ENCODE assay signal across 9 mouse cellular contexts in the genomic region with DNA sequence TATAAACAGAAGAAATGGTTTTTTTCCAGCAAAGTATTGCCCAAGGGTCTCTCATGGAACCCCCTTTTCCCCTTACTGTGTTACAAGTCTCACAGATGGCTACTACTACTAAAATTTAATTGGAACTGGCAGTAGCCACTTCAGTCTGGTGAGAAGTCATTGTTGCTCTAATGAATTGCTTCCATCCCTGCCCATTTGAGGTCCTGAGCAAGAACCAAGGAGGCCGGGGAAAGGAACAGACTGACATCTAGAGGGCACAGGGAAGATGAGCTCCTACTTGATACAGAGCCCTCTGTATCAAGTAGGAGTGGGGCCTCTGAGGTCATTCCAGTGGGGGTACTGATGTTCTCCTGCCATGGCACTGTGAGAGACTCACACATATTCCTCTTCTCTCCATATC. TPM values are rescaled to one million over a fixed set of nuclear protein-coding genes. Genes with fewer than 3 reads are reported as not detected.
DNase-seq lines count a peak whose midpoint lies in the region; ATAC-seq and TF ChIP-seq lines count a peak whose summit lies in the region.
"Had no signal": no experiment of that assay in that cellular context is flagged by ENCODE, and none has a peak within 500 bp of the region (broad histone marks: within the 10 kb centered on the region; RNA-seq: fewer than 3 reads in every experiment).

No protein-coding gene starts in this region.

- no peak for DNase-seq in heart, adult 2 months
- DNase-seq in heart, adult 18-20 months = no peak
- peak; percentile 24 for DNase-seq in ES-CJ7 (ENCODE audit: low read depth, low spot score)
- DNase-seq in limb, embryonic 14.5 days (ENCODE audit: low spot score) = peak; percentile 35
- no peak for DNase-seq in natural killer cell, adult 2 months (ENCODE audit: low spot score in 2 of 2)
- DNase-seq in urinary bladder, postnatal 25 days (ENCODE audit: low spot score) = no peak
- DNase-seq in adrenal gland, postnatal 10 days = no peak

- H3K4me2 ChIP-seq in limb, embryonic 14.5 days (replicated peaks; ENCODE audit: low read depth, low read length, severe bottlenecking) = no peak overlapping the region

- no peak for ATAC-seq in limb, embryonic 14.5 days (ENCODE audit: low FRiP score, low read depth)

- no peak for TF ChIP-seq EP300 in heart, adult 2 months (IDR thresholded peaks at IDR 0.05; ENCODE audit: insufficient read depth, low read depth, low read length)

- 73% methylated on average over 1 of the region's 1 CpGs for WGBS in heart, adult 2 months
- 44% methylated on average over 1 of the region's 1 CpGs for WGBS in limb, embryonic 14.5 days

- H3K79me2 ChIP-seq in heart, adult 2 months (replicated peaks; ENCODE audit: control insufficient read depth, insufficient read depth, low read length) = no peaks in the 10 kb centered on the region

- H3K9ac ChIP-seq in heart, adult 2 months (ENCODE audit: low read depth, low read length) = no peak overlapping the region
- H3K9ac ChIP-seq in limb, embryonic 14.5 days (ENCODE audit: low read depth, low read length, severe bottlenecking) = no peak overlapping the region

- intact Hi-C loops in heart, adult 2 months (cut with DNase I) = loop anchor here (10.0 kb wide), 1 partner anchor 392 kb away; no protein-coding TSS in a partner anchor

- H3K4me1 ChIP-seq in heart, adult 2 months (ENCODE audit: control insufficient read depth, insufficient read depth, low read length) = peaks cover 1% of the 10 kb centered on the region; the same call in 1 of the 2 replicates
- H3K4me1 ChIP-seq in cortical plate, adult 2 months (ENCODE audit: control insufficient read depth, insufficient read depth, low read length) = no peaks in the 10 kb centered on the region
- no peaks in the 10 kb centered on the region for H3K4me1 ChIP-seq in limb, embryonic 14.5 days (ENCODE audit: control insufficient read depth, insufficient read depth, low read length)

- H3K9me3 ChIP-seq in limb, embryonic 14.5 days (ENCODE audit: control insufficient read depth, low read length) = no peaks in the 10 kb centered on the region

- TF ChIP-seq POLR2A in heart, adult 2 months (IDR thresholded peaks at IDR 0.05; ENCODE audit: insufficient read depth, low read depth, low read length) = no peak
- TF ChIP-seq POLR2A in cortical plate, adult 2 months (IDR thresholded peaks at IDR 0.05; ENCODE audit: extremely low read depth, insufficient read depth, low read length) = no peak
- no peak for TF ChIP-seq POLR2A in limb, embryonic 14.5 days (IDR thresholded peaks at IDR 0.05; ENCODE audit: borderline replicate concordance, extremely low read depth, insufficient read depth, insufficient read length)

- no peak overlapping the region for H3K4me3 ChIP-seq in heart, adult 2 months
- H3K4me3 ChIP-seq in cortical plate, adult 2 months (ENCODE audit: insufficient read depth, low read length) = no peak overlapping the region
- no peak overlapping the region for H3K4me3 ChIP-seq in limb, embryonic 14.5 days (replicated peaks; ENCODE audit: low read length)
- H3K4me3 ChIP-seq: erythroblast, embryonic 14.5 days had no signal

- H3K27me3 ChIP-seq in heart, adult 2 months (ENCODE audit: control insufficient read depth, insufficient read depth, low read length) = no peaks in the 10 kb centered on the region
- H3K27me3 ChIP-seq in limb, embryonic 14.5 days (ENCODE audit: control insufficient read depth, insufficient read depth, low read length) = no peaks in the 10 kb centered on the region

- no peak overlapping the region for H3K27ac ChIP-seq in heart, adult 2 months
- H3K27ac ChIP-seq in cortical plate, adult 2 months (ENCODE audit: insufficient read depth, low read length) = no peak overlapping the region
- no peak overlapping the region for H3K27ac ChIP-seq in limb, embryonic 14.5 days (replicated peaks; ENCODE audit: low read depth, low read length)

- H3K36me3 ChIP-seq in heart, adult 2 months (ENCODE audit: control insufficient read depth, insufficient read depth, low read length) = no peaks in the 10 kb centered on the region
- no peaks in the 10 kb centered on the region for H3K36me3 ChIP-seq in limb, embryonic 14.5 days (ENCODE audit: control insufficient read depth, insufficient read depth, low read length)

- peak; percentile 35 for TF ChIP-seq CTCF in heart, adult 2 months (IDR thresholded peaks at IDR 0.05)
- peak; percentile 32 for TF ChIP-seq CTCF in cortical plate, adult 2 months (IDR thresholded peaks at IDR 0.05; ENCODE audit: extremely low read depth, insufficient read depth, low read length)

RNA-seq across cellular contexts. Expression of a gene that starts 47.8 kb away (rescaled TPM):
- total RNA-seq in heart, adult 2 months (2021) = 1 to 10 TPM; 3.9 to 4.8 TPM
- 1.2 and 1.4 TPM in 2 replicates for polyA plus RNA-seq in heart, adult 2 months (2012; rRNA removed)
- 1 to 10 TPM; 3.5 to 3.6 TPM for total RNA-seq in heart, adult 18-20 months (2021)
- polyA plus RNA-seq in cortical plate, adult 2 months (2012; rRNA removed) = 3.5 and 3.7 TPM in 2 replicates
- polyA plus RNA-seq in limb, embryonic 14.5 days (2012; rRNA removed) = 7.4 and 9.2 TPM in 2 replicates
- polyA plus RNA-seq in limb, embryonic 14.5 days (2014; fragmentation: Nextera tagmentation; extraction: Ambion mirVana) = 15.7 and 17.0 TPM in 2 replicates
- 1 to 10 TPM; 7.7 to 10.0 TPM for total RNA-seq in adrenal gland, postnatal 10 days (2021)
- polyA plus RNA-seq: erythroblast, embryonic 14.5 days had no signal

Comparison
In these comparisons a context has a peak if more than half of its experiments do, and no peak if none do; other contexts are left out.
1. DNase-seq: peak in ES-CJ7 (single experiment) and limb, embryonic 14.5 days (single experiment); none in heart, adult 2 months (0 of 2), heart, adult 18-20 months (0 of 2), natural killer cell, adult 2 months (0 of 2), urinary bladder, postnatal 25 days (single experiment) and adrenal gland, postnatal 10 days (single experiment).